Mouse (Mus musculus): ENCODE data around the gene Tent4b.

The Tent4b gene

GRCm38 (mm10) chr8:88301589-88302437 lies 102.8 kb downstream of the Tent4b start:
- DNase-seq (ENCODE audit: low spot score in 2 of 2): no peak

GRCm38 (mm10) chr8:88305814-88306213 lies 106.8 kb downstream of the Tent4b start:
- DNase-seq (ENCODE audit: low spot score in 2 of 2): no peak

GRCm38 (mm10) chr8:88306511-88306910 lies 107.5 kb downstream of the Tent4b start:
- no peak for DNase-seq (ENCODE audit: low spot score in 2 of 2)

- no peak for DNase-seq (ENCODE audit: low spot score in 2 of 2)
These were observed 108.7 kb downstream of the Tent4b start for GRCm38 (mm10) chr8:88307736-88308135.

Measured in right cerebral cortex, postnatal 10 days (tissue).